Mouse (Mus musculus) right cerebral cortex, postnatal 10 days (tissue): ENCODE measurements at regions not wholly inside any gene's neighbourhood (a gene's known extent, or its start where the extent isn't known, plus 50 kb on each side); places are given as distances from the start of the nearest gene placed in this dataset.
A peak's percentile ranks its signal among the peaks of the same experiment; 100 is the strongest.
"Not testable (repeated sequence)": the region's sequence is repeated elsewhere in the genome, so short reads cannot be mapped to it uniquely, and the experiment has no call there.

Source experiments
- DNase-seq, 2 experiments: peaks; one replicate each; pipeline ENCODE4 v3.0.0; 2021; ENCODE audit warnings: low spot score in 2 of 2

DNA sequence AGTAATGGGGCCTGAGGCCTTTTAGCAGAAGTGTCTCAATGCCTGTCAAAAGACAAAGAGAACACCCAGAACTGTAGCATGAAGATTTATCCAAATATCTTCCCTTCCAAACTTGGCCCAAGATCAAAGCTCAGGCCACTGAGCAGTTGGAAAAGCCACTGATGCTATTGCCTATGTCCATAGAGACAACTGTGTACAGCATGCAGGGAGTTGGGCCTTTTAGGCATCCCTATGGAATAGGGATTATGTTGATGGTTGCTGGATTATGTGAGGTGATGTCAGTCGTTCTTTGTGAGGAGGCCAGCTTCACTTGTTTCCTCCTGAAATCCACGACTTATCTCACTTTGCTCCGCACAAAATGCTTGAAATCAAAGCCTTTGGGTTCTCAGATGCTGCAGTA lies 153.1 kb upstream of the Gm17728 start:
- DNase-seq = no peak

GRCm38 (mm10) chr17:9278046-9278445 lies 143.8 kb upstream of the Gm17728 start:
- DNase-seq = not testable (repeated sequence)

DNA sequence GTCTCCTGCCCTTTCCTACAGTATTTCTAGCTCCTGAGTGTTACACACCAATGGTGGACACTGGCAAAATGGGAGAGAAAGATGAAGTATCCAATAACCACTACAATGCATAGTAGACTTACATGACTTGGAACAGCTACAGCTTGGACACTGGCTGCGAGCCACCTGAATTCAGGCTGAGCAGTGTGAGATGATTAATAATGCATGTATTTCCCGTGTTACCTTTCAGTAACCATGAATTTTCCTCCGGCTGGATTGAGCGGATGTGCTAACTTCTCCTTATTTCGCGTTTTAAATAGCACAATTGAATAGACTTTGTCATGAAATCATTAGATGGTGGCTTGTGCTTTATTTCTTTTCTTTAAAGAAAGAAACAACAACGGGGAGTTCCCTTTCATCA lies 142.4 kb upstream of the Gm17728 start:
- DNase-seq = no peak

GRCm38 (mm10) chr17:9281891-9282290 lies 140.0 kb upstream of the Gm17728 start:
- DNase-seq = no peak

DNA sequence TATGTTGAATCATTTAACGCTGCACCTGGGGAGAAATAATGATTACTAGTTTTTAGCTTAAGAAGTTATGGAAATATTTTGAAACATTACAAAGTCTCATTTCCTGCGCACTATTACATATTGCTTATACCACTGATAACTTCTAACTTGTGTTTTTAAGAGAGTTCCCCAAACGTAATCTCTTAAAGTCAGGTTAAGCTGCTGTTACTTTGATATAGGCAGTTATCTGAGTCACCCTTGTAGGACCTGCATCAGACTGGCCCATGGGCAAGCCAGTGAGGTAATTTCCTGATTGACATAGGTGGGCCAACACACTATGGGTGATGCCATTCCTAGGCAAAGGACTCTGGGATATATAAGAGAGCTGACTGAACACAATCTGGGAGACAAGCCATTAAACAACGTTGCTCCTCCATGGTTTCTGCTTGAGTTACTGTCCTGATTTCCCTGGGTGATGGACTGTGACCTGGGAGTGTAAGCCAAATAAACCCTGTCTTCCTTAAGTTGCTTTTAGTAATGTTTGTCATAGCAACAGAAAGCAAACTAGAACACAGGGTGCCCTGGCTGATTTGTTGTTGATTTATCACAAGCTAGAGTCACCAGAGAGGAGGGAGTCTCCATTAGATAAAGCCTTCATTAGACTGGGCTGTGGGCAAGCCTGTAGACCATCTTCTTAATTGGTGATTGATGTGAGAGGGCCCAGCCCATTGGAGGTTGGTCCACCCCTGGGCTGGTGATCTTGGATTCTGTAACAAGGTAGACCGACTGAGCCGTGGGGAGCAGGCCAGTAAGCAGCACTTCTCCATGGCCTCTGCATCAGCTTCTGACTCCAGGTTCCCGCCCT lies 139.3 kb upstream of the Gm17728 start:
- DNase-seq = no peak

DNA sequence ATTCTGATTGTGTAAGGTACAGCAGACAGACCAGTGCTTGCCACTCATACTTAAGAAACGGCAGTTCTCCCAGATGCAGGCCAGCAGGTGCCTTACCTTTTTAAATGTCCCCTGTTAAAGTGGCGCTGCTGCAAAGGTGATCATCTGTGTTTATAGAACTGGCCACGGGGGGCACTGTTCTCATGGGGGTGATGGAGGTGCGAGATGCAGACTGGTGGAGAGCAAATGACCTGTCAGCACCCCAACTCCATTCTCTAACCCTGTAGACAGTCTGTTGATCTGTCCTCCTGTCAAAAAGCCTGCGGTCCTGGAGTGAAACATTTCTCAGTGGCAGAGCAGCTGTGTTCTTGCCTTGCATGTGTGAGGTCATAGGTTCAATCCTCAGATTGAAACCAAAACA lies 135.4 kb upstream of the Gm17728 start:
- no peak for DNase-seq

DNA sequence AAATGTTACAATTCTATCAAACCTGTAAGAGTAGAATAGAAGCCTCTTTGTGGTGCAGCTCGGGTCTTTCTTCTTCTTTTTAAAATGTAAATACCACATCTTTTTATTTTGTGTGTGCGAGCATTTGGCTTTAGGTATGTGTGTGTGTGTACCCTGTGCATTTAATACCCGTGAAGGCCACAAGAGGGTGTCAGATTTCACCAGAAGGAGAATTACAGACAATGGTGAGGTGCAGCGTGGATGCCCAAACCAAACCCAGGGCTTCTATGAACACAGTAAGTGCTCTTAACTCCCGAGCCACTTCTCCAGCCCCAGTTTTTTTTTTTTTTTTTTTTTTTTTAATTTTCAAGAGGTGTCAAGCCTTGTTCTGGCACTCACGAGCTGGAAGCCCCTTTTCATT lies 135.0 kb upstream of the Gm17728 start:
- peak in 1 of 2 experiments; percentile 38 for DNase-seq

DNA sequence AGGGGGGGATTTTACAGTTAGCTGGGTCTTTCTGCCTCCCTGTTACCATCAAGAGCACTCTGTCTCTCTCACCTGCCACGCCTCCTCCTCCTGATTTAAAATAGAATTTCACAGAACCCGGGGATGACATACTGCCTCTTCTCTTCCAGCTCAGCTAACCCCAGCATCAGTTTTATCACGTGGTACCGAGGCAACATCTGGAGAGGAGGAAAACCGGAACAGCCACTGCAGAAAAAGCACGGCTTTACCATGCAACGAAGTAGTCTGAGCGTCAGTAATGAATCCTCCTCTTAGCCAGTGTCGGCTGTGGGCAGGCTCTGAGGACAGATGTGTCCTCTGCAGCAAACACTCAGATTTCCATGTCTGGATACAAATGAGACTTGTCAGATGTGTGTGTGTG lies 134.2 kb upstream of the Gm17728 start:
- DNase-seq = no peak

DNA sequence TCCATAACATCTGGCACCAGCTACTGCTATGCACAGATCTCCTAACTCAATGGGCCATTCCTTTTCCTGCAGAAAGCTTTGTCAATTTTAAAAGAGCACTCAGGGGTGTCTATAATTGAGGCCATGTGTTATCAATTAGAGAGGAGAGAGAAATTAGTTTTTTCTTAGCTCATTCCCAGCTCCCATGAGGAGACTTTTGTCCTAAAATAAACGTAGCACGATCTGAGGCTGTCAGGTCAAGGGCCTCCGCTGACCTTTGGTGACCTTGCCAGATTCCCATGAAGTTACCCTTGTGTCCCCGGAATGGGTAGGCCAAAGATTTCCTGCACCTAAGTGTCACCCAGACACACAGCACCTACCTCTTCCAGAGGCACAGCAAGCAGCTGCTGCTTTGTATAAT lies 130.3 kb upstream of the Gm17728 start:
- no peak for DNase-seq

DNA sequence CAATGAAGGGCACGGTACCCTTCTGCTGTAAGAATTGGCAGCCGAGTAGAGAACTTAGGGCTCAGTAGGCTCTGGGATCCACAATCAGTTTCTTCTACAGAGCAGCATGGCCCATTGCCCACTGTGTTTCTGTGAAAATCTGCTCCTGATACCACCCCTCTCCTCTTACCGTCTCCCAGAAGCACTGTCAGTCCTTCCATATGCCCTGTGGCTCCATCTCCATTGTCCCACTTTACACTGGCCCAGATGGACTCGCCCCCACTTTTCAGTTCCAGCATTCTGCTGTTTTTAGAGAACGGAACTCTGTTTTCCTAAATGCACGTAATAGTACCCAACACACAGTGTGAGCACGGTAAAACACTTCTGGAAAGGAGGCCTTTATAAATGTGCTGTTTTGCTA lies 129.6 kb upstream of the Gm17728 start:
- DNase-seq = peak; percentile 43 to 58

DNA sequence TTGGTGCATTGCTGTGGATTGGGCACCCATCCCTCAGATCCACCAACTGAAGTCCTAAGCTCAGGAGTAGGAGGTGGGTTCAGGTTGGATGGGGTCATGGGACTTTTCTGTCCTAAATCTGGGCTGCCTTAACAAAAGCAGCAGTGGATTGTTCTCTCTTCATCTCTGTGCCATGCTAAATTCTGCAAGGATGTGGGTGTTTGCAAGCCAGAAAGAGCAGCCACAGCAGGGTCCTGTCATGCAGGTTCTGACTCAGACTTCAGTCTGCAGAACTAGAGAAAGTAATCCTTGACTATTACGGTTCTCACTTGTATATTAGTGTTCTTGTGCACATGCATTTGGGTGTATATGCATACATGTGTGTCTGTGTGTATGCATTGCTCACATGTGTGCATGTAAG lies 125.5 kb upstream of the Gm17728 start:
- no peak for DNase-seq

DNA sequence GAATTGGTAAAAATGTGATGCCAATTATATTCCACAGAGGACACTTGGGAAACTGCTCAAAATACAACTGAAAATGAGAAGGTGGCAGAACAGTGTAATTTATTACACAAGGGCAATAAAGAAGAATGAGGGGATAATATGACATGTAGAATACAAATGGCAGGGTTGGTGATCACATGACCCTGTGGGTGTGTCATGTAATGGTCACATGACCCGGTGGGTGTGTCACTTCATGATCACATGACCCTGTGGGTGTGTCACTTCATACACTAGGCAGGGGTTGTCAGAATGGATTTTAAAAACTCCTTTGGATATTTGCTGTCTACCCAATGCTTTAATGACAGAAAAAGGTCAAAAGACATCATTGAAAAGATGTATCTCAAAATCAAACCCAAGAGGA lies 123.6 kb upstream of the Gm17728 start:
- DNase-seq = no peak

GRCm38 (mm10) chr17:9301101-9301501 lies 120.8 kb upstream of the Gm17728 start:
- peak; percentile 41 to 44 for DNase-seq

GRCm38 (mm10) chr17:9308507-9308906 lies 113.4 kb upstream of the Gm17728 start:
- DNase-seq = no peak

- DNase-seq = no peak
Measured at GRCm38 (mm10) chr17:9322772-9323171, 99.1 kb upstream of the Gm17728 start.

GRCm38 (mm10) chr17:9328886-9329455 lies 92.9 kb upstream of the Gm17728 start:
- no peak for DNase-seq

GRCm38 (mm10) chr17:9357572-9358159 lies 64.2 kb upstream of the Gm17728 start:
- no peak for DNase-seq
